ENCODE assay signal across 23 mouse cellular contexts in the genomic region with DNA sequence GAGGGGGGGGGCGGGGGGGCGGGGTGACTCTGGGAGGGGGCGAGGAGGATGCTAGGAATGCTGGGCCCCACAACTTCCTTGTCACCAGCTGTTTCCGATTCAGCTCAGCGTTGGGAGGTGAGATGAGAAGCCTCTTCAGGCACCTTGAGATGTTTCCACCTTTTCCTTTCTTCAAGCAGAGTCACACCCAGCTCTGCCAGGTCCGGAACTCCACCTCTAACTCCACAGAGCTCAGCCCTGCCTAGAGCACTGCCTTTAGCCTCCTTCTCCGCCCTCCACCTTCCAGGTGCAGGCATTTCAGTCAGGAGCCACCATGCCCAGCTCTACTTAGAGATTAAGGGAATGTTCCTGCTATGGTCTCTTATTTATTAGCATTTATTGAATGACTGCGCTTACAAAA. TPM values are rescaled to one million over a fixed set of nuclear protein-coding genes. Genes with fewer than 3 reads are reported as not detected.
DNase-seq lines count a peak whose midpoint lies in the region; ATAC-seq and TF ChIP-seq lines count a peak whose summit lies in the region.
"Had no signal": no experiment of that assay in that cellular context is flagged by ENCODE, and none has a peak within 500 bp of the region (broad histone marks: within the 10 kb centered on the region; RNA-seq: fewer than 3 reads in every experiment).

No protein-coding gene starts in this region.

- H3K4me1 ChIP-seq in limb, embryonic 11.5 days (ENCODE audit: control insufficient read depth, insufficient read depth, low read length) = peaks cover 3% of the 10 kb centered on the region
- H3K4me1 ChIP-seq in stomach, embryonic 14.5 days (ENCODE audit: control insufficient read depth, insufficient read depth, low read length) = 0 out of 2 replicates have a peak, but pooled peaks cover 8% of the 10 kb centered on the region
- H3K4me1 ChIP-seq in kidney, embryonic 15.5 days = peaks cover 9% of the 10 kb centered on the region
- H3K4me1 ChIP-seq: liver, embryonic 12.5 days had no signal

- no peaks in the 10 kb centered on the region for H3K27me3 ChIP-seq in limb, embryonic 11.5 days (ENCODE audit: control insufficient read depth, insufficient read depth, low read length)
- 0 out of 2 replicates have a peak, but pooled peaks cover 3% of the 10 kb centered on the region for H3K27me3 ChIP-seq in stomach, embryonic 14.5 days (ENCODE audit: control insufficient read depth, insufficient read depth, low read length)
- H3K27me3 ChIP-seq in kidney, embryonic 15.5 days = peaks cover 33% of the 10 kb centered on the region
- H3K27me3 ChIP-seq: CH12.LX; neural tube, embryonic 15.5 days had no signal

- no peak overlapping the region for H3K9ac ChIP-seq in limb, embryonic 11.5 days (ENCODE audit: low read length)
- H3K9ac ChIP-seq in stomach, embryonic 14.5 days (replicated peaks; ENCODE audit: low read depth, low read length) = no peak overlapping the region
- H3K9ac ChIP-seq in kidney, embryonic 15.5 days = no peak overlapping the region
- H3K9ac ChIP-seq: liver, embryonic 12.5 days; neural tube, embryonic 15.5 days had no signal

- H3K4me2 ChIP-seq in limb, embryonic 11.5 days (ENCODE audit: low read depth, severe bottlenecking) = no peak overlapping the region
- H3K4me2 ChIP-seq in stomach, embryonic 14.5 days (replicated peaks; ENCODE audit: low read depth, low read length) = no peak overlapping the region
- no peak overlapping the region for H3K4me2 ChIP-seq in kidney, embryonic 15.5 days
- H3K4me2 ChIP-seq: heart, embryonic 11.5 days; liver, embryonic 12.5 days; neural tube, embryonic 15.5 days had no signal

- no peak overlapping the region for H3K27ac ChIP-seq in limb, embryonic 11.5 days (replicated peaks; ENCODE audit: low read depth, low read length)
- no peak overlapping the region for H3K27ac ChIP-seq in stomach, embryonic 14.5 days (ENCODE audit: low read length)
- H3K27ac ChIP-seq in left cerebral cortex, adult 2 months = no peak overlapping the region
- H3K27ac ChIP-seq in kidney, embryonic 15.5 days = no peak overlapping the region
- H3K27ac ChIP-seq: kidney, postnatal 0 days; liver, embryonic 12.5 days; macrophage; neural tube, embryonic 15.5 days had no signal

- intact Hi-C loops in left cerebral cortex, adult 2 months (cut with DNase I) = loop anchor here (2.0 to 10.0 kb wide), 5 partner anchors 20 to 1088 kb away; no protein-coding TSS in a partner anchor

- H3K4me3 ChIP-seq in limb, embryonic 11.5 days (ENCODE audit: low read depth, low read length) = no peak overlapping the region
- no peak overlapping the region for H3K4me3 ChIP-seq in stomach, embryonic 14.5 days (ENCODE audit: low read depth, low read length)
- no peak overlapping the region for H3K4me3 ChIP-seq in left cerebral cortex, adult 2 months
- no peak overlapping the region for H3K4me3 ChIP-seq in kidney, embryonic 15.5 days (replicated peaks)
- H3K4me3 ChIP-seq: forebrain, embryonic 10.5 days; layer of hippocampus, adult 2 months; liver, embryonic 12.5 days; midbrain, embryonic 13.5 days; neural tube, embryonic 15.5 days had no signal

- H3K36me3 ChIP-seq in limb, embryonic 11.5 days (ENCODE audit: control insufficient read depth, insufficient read depth, low read length) = no peaks in the 10 kb centered on the region
- H3K36me3 ChIP-seq in stomach, embryonic 14.5 days (ENCODE audit: control insufficient read depth, insufficient read depth, low read length) = no peaks in the 10 kb centered on the region
- H3K36me3 ChIP-seq in kidney, embryonic 15.5 days = no peaks in the 10 kb centered on the region
- H3K36me3 ChIP-seq: forebrain, embryonic 10.5 days; liver, embryonic 12.5 days; midbrain, embryonic 13.5 days; neural tube, embryonic 15.5 days had no signal

- peak; percentile 16 to 37 for DNase-seq in lung, adult 18-20 months
- no peak for DNase-seq in lung, postnatal 14 days
- DNase-seq in limb, embryonic 11.5 days (ENCODE audit: low spot score) = peak; percentile 18
- DNase-seq in thymus, postnatal 36 days = peak; percentile 43 to 67
- DNase-seq in left cerebral cortex, adult 2 months (ENCODE audit: extremely low spot score in 1 of 2, low spot score in 2 of 2) = no peak
- DNase-seq in frontal cortex, adult 2 months (ENCODE audit: extremely low spot score in 1 of 2, low spot score in 1 of 2) = no peak
- DNase-seq: adrenal gland, postnatal 14 days; cerebellum, adult 18-20 months; heart, postnatal 14 days; left cerebral cortex, postnatal 4 days; right cerebral cortex, postnatal 4 days had no signal

- H3K9me3 ChIP-seq in limb, embryonic 11.5 days (ENCODE audit: control insufficient read depth, low read length) = no peaks in the 10 kb centered on the region
- no peaks in the 10 kb centered on the region for H3K9me3 ChIP-seq in stomach, embryonic 14.5 days (ENCODE audit: control insufficient read depth, low read depth, low read length)
- H3K9me3 ChIP-seq in kidney, embryonic 15.5 days (replicated peaks) = no peaks in the 10 kb centered on the region
- H3K9me3 ChIP-seq: forebrain, embryonic 10.5 days; liver, embryonic 12.5 days; midbrain, embryonic 13.5 days; neural tube, embryonic 15.5 days had no signal

- WGBS in limb, embryonic 11.5 days = 45% methylated on average over 8 of the region's 8 CpGs
- 37% methylated on average over 8 of the region's 8 CpGs for WGBS in stomach, embryonic 14.5 days
- WGBS in kidney, embryonic 15.5 days = 50% methylated on average over 8 of the region's 8 CpGs

- no peak for ATAC-seq in limb, embryonic 11.5 days (ENCODE audit: insufficient number of reproducible peaks, low FRiP score, low TSS enrichment, low read depth)
- 0 out of 2 replicates have a peak, but pooled peaks have one; percentile 20 for ATAC-seq in stomach, embryonic 14.5 days (ENCODE audit: insufficient number of reproducible peaks, insufficient read depth, low FRiP score, low read depth)
- no peak for ATAC-seq in kidney, embryonic 15.5 days (replicated peaks; ENCODE audit: low FRiP score)
- ATAC-seq: inflammation-experienced regulatory T-cells, adult 6 months; liver, embryonic 12.5 days had no signal

- TF ChIP-seq CTCF in left cerebral cortex, adult 2 months (IDR thresholded peaks at IDR 0.05) = no peak

RNA-seq across cellular contexts. Expression of a gene that starts 34.7 kb away (rescaled TPM):
- 2.4 and 3.1 TPM in 2 replicates for polyA plus RNA-seq in limb, embryonic 11.5 days (2014; fragmentation: Nextera tagmentation; extraction: Ambion mirVana)
- 13.1 and 14.0 TPM in 2 replicates for polyA plus RNA-seq in stomach, embryonic 14.5 days (2014; fragmentation: Nextera tagmentation; extraction: Ambion mirVana)
- 1 to 10 TPM; 8.5 to 8.7 TPM for total RNA-seq in left cerebral cortex, adult 2 months (2021)
- polyA plus RNA-seq in kidney, embryonic 15.5 days (2015; fragmentation: Nextera tagmentation; extraction: Ambion mirVana) = 5.4 and 6.9 TPM in 2 replicates
- 18.7 and 27.2 TPM in 2 replicates for polyA plus RNA-seq in frontal cortex, adult 2 months (2012; rRNA removed)

Comparison
In these comparisons a context has a peak if more than half of its experiments do, and no peak if none do; other contexts are left out.
1. DNase-seq: peak in lung, adult 18-20 months (2 of 2), limb, embryonic 11.5 days (single experiment) and thymus, postnatal 36 days (2 of 2); none in lung, postnatal 14 days (single experiment), left cerebral cortex, adult 2 months (0 of 2) and frontal cortex, adult 2 months (0 of 2).